Mouse (Mus musculus) G1E (cell line): ENCODE measurements around the gene Hacl1.

Experiments
- CTCF ChIP-seq: IDR thresholded peaks from 2 replicates; pipeline ENCODE4 v1.5.1; 2012; ENCODE audit warnings: low read depth, low read length, inconsistent platforms, mixed read lengths
- GATA1 ChIP-seq: IDR thresholded peaks from 2 replicates; pipeline ENCODE4 v1.6.1; 2012; ENCODE audit warnings: borderline replicate concordance, low read length, inconsistent platforms, mixed read lengths
- TAL1 ChIP-seq: conservative IDR thresholded peaks from 2 replicates; pipeline ENCODE4 v1.6.1; 2012; ENCODE audit warnings: low read depth, low read length, inconsistent platforms, mixed read lengths

- no peak for TF ChIP-seq CTCF
- no peak for TF ChIP-seq TAL1
- no peak for TF ChIP-seq GATA1
These were observed 83.8 kb downstream of the Hacl1 start for GRCm38 (mm10) chr14:31557273-31557672.
